In the genomic region with DNA sequence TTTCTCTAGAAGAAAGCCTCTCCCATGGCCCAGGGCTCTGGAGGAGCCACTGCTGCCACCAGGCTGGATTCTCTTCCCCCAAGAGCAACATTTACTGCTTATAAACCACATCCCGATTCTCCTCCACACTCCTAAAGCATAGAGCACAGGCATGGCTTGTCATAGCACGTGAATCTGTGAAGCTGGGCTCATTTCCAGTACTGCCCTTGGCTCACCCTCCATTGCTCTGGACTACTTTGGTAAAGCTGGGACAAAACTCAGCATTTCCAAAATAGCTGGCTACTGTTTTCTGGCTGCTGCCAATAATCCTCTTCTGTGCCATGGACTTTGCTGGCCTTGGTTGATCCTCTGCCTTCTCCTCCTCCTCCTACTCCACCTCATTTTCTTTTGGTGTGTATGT, we compare ENCODE assay signal across 20 mouse cellular contexts. TPM values are rescaled to one million over a fixed set of nuclear protein-coding genes. Genes with fewer than 3 reads are reported as not detected.
DNase-seq lines count a peak whose midpoint lies in the region; ATAC-seq and TF ChIP-seq lines count a peak whose summit lies in the region.
"Had no signal": no experiment of that assay in that cellular context is flagged by ENCODE, and none has a peak within 500 bp of the region (broad histone marks: within the 10 kb centered on the region; RNA-seq: fewer than 3 reads in every experiment).

No protein-coding gene starts in this region.

- intact Hi-C loops in left cerebral cortex, postnatal 25 days (cut with DNase I), result no loop called here
- intact Hi-C loops in left cerebral cortex, adult 2 months (cut with DNase I), result no loop called here

- H3K36me3 ChIP-seq in forebrain, postnatal 0 days (ENCODE audit: insufficient read depth), result no peaks in the 10 kb centered on the region
- H3K36me3 ChIP-seq in forebrain, embryonic 11.5 days (ENCODE audit: control insufficient read depth, insufficient read depth, low read length), result no peaks in the 10 kb centered on the region
- H3K36me3 ChIP-seq: forebrain, embryonic 12.5 days had no signal

- ATAC-seq in forebrain, postnatal 0 days, result no peak
- no peak for ATAC-seq in forebrain, embryonic 11.5 days (replicated peaks; ENCODE audit: low FRiP score)
- ATAC-seq: intestine, postnatal 0 days had no signal

- no peak overlapping the region for H3K9ac ChIP-seq in forebrain, postnatal 0 days
- no peak overlapping the region for H3K9ac ChIP-seq in forebrain, embryonic 11.5 days (ENCODE audit: low read length)
- H3K9ac ChIP-seq: forebrain, embryonic 12.5 days had no signal

- no peak for TF ChIP-seq CTCF in forebrain, postnatal 0 days (IDR thresholded peaks at IDR 0.05; ENCODE audit: low read depth)
- no peak for TF ChIP-seq CTCF in left cerebral cortex, adult 2 months (IDR thresholded peaks at IDR 0.05)

- H3K27ac ChIP-seq in forebrain, postnatal 0 days (ENCODE audit: low read depth, low read length), result no peak overlapping the region
- H3K27ac ChIP-seq in forebrain, embryonic 11.5 days (ENCODE audit: low read depth, low read length), result no peak overlapping the region
- H3K27ac ChIP-seq in left cerebral cortex, adult 2 months, result no peak overlapping the region
- H3K27ac ChIP-seq: forebrain, embryonic 12.5 days; gastrocnemius, adult 2 months had no signal

- H3K9me3 ChIP-seq in forebrain, postnatal 0 days (ENCODE audit: low read length), result no peaks in the 10 kb centered on the region
- no peaks in the 10 kb centered on the region for H3K9me3 ChIP-seq in forebrain, embryonic 11.5 days (ENCODE audit: control insufficient read depth, low read length)
- H3K9me3 ChIP-seq: forebrain, embryonic 12.5 days had no signal

- 68% methylated on average over 2 of the region's 2 CpGs for WGBS in forebrain, postnatal 0 days
- WGBS in forebrain, embryonic 11.5 days, result 78% methylated on average over 2 of the region's 2 CpGs

- no peaks in the 10 kb centered on the region for H3K4me1 ChIP-seq in forebrain, postnatal 0 days (ENCODE audit: insufficient read depth)
- H3K4me1 ChIP-seq in forebrain, embryonic 11.5 days (replicated peaks; ENCODE audit: control insufficient read depth, insufficient read depth, low read length), result no peaks in the 10 kb centered on the region
- H3K4me1 ChIP-seq: forebrain, embryonic 12.5 days had no signal

- peak; percentile 18 for DNase-seq in forebrain, postnatal 0 days
- DNase-seq in forebrain, embryonic 11.5 days (ENCODE audit: low spot score), result no peak
- DNase-seq in left cerebral cortex, postnatal 25 days (ENCODE audit: low spot score in 2 of 2), result peak; percentile 6 to 42
- DNase-seq in left cerebral cortex, adult 2 months (ENCODE audit: extremely low spot score in 1 of 2, low spot score in 2 of 2), result no peak
- DNase-seq in NIH3T3 (ENCODE audit: low read depth), result peak; percentile 73
- DNase-seq in fibroblast of lung, adult 2 months (ENCODE audit: low read depth), result peak; percentile 81
- DNase-seq in thymus, postnatal 10 days (ENCODE audit: low spot score in 2 of 2), result no peak
- DNase-seq in thymus, adult 18-20 months, result no peak
- DNase-seq: gastrocnemius, adult 2 months had no signal

- no peak overlapping the region for H3K4me3 ChIP-seq in forebrain, postnatal 0 days (ENCODE audit: low read depth, low read length)
- no peak overlapping the region for H3K4me3 ChIP-seq in forebrain, embryonic 11.5 days (ENCODE audit: low read depth, low read length)
- H3K4me3 ChIP-seq in left cerebral cortex, adult 2 months, result no peak overlapping the region
- H3K4me3 ChIP-seq: forebrain, embryonic 12.5 days; gastrocnemius, adult 2 months; megakaryocyte, embryonic 14.5 days had no signal

- H3K27me3 ChIP-seq in forebrain, postnatal 0 days (ENCODE audit: insufficient read depth, low read length), result no peaks in the 10 kb centered on the region
- no peaks in the 10 kb centered on the region for H3K27me3 ChIP-seq in forebrain, embryonic 11.5 days (ENCODE audit: control insufficient read depth, insufficient read depth, low read length)

- H3K4me2 ChIP-seq in forebrain, postnatal 0 days (ENCODE audit: low read depth), result no peak overlapping the region
- H3K4me2 ChIP-seq in forebrain, embryonic 11.5 days (ENCODE audit: low read depth, low read length, severe bottlenecking), result no peak overlapping the region
- H3K4me2 ChIP-seq: forebrain, embryonic 12.5 days; heart, embryonic 11.5 days; liver, embryonic 11.5 days had no signal

RNA-seq across cellular contexts. Expression of a gene that starts 2.3 kb away (rescaled TPM):
- total RNA-seq in forebrain, postnatal 0 days (2014; rRNA removed), result not detected in 2 replicates
- polyA plus RNA-seq in forebrain, postnatal 0 days (2015; fragmentation: Nextera tagmentation; extraction: Ambion mirVana), result not detected in 2 replicates
- not detected in 2 replicates for polyA plus RNA-seq in forebrain, embryonic 11.5 days (2014; fragmentation: Nextera tagmentation; extraction: Ambion mirVana)
- not detected for total RNA-seq in left cerebral cortex, postnatal 25 days (2021)
- total RNA-seq in left cerebral cortex, adult 2 months (2021), result not detected
- total RNA-seq: gastrocnemius, adult 2 months; MEL had no signal
- polyA plus RNA-seq: C2C12; cerebellum, adult 2 months; embryonic facial prominence, embryonic 11.5 days; forebrain, embryonic 12.5 days; heart, embryonic 11.5 days; hindbrain, embryonic 11.5 days; liver, embryonic 11.5 days had no signal

RNA-seq across cellular contexts. Expression of a gene that starts 38.0 kb away (rescaled TPM):
- total RNA-seq in forebrain, postnatal 0 days (2014; rRNA removed), result not detected in 2 replicates
- not detected in 2 replicates for polyA plus RNA-seq in forebrain, postnatal 0 days (2015; fragmentation: Nextera tagmentation; extraction: Ambion mirVana)
- not detected in 2 replicates for polyA plus RNA-seq in forebrain, embryonic 11.5 days (2014; fragmentation: Nextera tagmentation; extraction: Ambion mirVana)
- under 1 TPM in 1 of 2 experiments, not detected in 1; 0.09 TPM for total RNA-seq in left cerebral cortex, postnatal 25 days (2021)
- not detected for total RNA-seq in left cerebral cortex, adult 2 months (2021)
- total RNA-seq: gastrocnemius, adult 2 months; MEL had no signal
- polyA plus RNA-seq: cerebellum, adult 2 months; forebrain, embryonic 12.5 days; intestine, postnatal 0 days; liver, embryonic 11.5 days; spleen, adult 2 months had no signal

RNA-seq across cellular contexts. Expression of a gene that starts 41.1 kb away (rescaled TPM):
- 10.8 and 11.2 TPM in 2 replicates for total RNA-seq in forebrain, postnatal 0 days (2014; rRNA removed)
- 16.5 and 18.8 TPM in 2 replicates for polyA plus RNA-seq in forebrain, postnatal 0 days (2015; fragmentation: Nextera tagmentation; extraction: Ambion mirVana)
- polyA plus RNA-seq in forebrain, embryonic 11.5 days (2014; fragmentation: Nextera tagmentation; extraction: Ambion mirVana), result 18.4 TPM in 2 replicates
- 10 to 100 TPM; 10.5 to 11.2 TPM for total RNA-seq in left cerebral cortex, postnatal 25 days (2021)
- total RNA-seq in left cerebral cortex, adult 2 months (2021), result 10 to 100 TPM; 11.1 to 11.5 TPM

Comparison
In these comparisons a context has a peak if more than half of its experiments do, and no peak if none do; other contexts are left out.
1. DNase-seq: peak in forebrain, postnatal 0 days (single experiment), left cerebral cortex, postnatal 25 days (2 of 2), NIH3T3 (single experiment) and fibroblast of lung, adult 2 months (single experiment); none in forebrain, embryonic 11.5 days (single experiment), left cerebral cortex, adult 2 months (0 of 2), thymus, postnatal 10 days (0 of 2) and thymus, adult 18-20 months (0 of 2).